Mouse (Mus musculus) kidney, postnatal 4 days (tissue): ENCODE results near the gene Pgpep1.

Experiments
- DNase-seq, 2 experiments: peaks; one replicate each; pipeline ENCODE4 v3.0.0; 2021; ENCODE audit warnings: mixed read lengths in 2 of 2

Gene Pgpep1

DNA sequence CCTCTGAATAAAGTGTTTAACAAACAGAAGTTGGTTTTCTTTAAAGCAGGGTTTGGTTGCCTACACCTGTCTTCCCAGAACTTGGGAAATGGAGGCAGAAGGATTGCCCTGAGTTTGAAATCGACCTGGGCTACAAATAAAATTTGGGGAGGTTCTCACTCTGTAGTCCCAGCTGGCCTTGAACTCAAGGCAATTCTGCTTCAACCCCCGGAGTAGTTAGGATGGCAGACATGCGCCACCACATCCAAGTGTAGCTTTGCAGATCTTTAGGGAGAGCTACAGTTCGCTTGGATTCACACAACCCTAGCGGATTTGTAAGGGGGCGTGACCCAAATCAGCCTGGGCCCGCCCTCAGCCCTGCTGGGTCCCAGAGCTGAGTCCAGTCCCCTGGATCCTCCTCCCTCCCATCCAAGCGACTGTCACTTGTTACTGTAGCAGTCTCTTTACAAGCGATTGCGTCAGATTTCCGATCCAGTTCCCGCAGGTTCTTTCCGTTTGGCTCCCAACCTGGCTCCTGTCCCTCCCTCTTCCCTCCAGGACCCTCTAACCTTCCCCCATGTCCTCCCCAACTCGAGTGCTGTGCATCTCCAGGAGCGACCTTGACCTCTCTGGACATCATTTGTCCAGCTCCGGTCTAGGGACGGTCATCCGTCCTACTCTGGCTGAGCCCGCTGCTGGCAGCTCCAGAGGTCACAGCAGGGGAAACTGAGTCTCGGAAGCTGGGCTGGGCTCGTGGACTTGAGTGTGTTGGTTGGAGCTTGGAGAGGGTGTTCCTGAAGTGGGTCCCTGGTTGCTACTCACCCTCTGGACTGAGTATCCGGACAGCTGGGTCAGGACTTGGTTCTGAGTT lies 29.4 kb downstream of the Pgpep1 start:
- peak; percentile 78 to 88 for DNase-seq

DNA sequence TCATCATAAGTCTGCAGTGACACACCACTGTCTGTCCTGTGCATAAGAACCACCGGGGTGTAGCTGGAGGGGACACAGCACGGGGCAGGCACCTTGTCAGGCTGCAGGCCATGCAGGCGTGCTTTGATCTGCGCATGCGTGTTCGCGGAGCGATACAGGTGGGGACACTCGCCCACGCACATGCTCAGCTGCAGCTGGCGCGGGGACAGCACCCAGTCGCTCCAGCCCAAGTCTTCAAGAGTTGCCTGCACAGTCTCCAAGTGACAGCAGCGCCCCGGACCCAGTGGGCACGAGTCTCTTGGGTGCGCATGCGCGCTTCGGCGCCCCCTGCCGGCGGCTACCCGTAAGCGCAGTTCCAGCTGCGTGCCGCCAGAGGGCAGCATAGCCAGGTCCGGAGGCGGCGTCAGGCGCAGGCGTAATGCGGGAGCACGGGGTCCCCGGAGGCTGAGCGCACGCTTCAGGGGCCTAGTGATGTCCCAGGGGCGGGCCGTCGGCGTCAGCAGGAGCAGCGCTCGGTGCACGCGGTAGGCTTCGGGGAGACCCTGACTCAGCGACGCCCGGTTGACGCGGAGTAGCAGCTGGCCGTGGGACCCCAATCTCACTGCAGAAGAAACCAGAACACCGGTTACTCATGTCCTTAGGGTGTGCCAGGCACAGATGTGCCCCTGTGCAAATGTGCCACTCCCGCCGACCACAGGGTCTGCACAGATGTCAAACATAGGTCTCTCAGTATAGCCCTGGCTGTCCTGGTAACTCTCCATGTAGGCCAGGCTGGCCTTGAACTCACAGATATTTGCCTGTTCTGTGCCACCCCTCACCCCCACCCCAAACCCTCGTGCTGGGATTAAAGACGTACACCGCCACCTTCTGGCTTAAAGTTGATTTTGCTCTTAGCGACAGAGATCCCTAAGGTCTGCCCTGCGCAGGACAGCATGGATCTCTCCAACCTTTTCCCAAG lies 30.3 kb downstream of the Pgpep1 start:
- DNase-seq = peak; percentile 87 to 93

DNA sequence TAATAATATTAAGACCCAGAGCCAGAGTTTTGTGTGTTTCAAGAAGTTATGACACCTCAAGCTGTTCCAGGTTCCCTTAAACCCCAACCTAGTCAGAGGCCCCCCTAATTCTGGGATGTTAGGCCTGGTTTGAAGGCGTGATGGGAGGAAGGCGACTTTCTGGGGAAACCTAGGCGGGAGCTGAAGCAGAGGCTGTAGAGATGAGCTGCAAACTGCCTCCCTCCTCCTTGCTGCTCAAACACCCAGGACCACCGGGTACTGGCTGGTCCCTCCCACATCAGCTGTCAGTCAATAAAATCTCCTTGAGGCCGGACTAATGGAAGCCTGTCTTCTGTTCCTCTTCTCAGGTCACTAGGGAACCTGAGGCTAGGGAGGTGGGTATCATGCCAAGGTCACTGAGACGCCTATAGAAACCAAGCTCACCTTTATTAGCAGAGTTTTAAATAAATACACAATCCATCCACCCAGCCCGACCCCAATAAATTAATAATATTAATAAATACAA lies 31.1 kb downstream of the Pgpep1 start:
- DNase-seq = no peak

DNA sequence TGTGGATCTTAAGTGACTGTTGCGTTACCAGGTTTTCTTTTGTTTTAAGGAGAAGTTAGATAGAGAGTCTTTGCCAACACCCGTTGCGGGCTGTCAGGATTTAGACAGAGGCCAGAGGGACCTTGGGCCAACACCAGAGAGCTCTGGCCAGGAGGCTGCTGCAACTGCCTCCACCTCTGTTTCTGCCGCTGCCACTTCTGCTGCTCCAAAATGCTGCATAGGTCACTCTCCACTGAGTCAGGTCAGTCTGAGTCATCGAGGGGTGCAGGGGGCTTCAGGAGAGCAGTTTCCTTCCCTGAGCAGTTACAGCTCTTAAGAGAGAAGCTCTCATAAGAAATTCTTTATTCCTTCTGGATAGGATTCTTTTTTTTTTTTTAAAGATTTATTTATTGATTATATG lies 33.1 kb downstream of the Pgpep1 start:
- no peak for DNase-seq

DNA sequence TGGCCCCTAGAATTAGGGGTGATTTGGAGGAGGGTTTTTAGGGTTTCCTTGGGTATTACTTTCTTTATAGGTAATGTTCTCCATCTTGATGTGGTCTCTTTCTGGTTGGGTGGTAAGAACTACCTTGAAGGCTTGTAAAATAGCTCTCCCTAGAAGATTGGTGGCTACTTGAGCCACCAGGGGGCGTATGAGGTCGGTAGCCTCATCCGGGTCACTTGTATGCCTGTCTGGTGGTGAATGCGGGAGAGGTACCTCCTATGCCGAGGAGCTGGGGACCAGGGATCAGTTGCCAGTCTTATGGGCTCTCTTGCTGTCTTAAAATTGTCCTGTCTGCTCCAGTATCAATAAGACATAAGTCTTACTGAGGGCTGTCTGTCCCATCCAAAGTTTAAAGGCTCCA lies 35.1 kb downstream of the Pgpep1 start:
- peak; percentile 80 to 83 for DNase-seq

DNA sequence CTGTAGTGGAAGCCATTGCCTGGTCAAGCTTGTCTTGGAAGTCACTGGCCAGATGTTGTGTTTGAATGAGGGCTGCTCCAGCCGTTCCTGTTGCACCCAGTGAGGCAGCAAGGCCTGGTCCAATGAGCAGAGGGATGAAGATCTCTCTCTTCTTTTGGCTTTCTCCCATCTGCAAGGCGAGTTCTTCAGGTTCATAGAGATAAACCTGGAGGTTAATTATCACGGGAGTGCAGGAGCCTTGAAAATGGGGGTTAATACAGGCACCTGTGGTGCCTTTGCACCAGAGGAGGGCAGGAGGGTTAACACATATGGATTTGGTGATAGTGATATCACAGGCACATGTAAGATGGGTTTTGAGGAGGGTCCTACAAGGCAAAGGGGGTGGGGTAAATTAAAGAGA lies 38.0 kb downstream of the Pgpep1 start:
- DNase-seq = no peak

DNA sequence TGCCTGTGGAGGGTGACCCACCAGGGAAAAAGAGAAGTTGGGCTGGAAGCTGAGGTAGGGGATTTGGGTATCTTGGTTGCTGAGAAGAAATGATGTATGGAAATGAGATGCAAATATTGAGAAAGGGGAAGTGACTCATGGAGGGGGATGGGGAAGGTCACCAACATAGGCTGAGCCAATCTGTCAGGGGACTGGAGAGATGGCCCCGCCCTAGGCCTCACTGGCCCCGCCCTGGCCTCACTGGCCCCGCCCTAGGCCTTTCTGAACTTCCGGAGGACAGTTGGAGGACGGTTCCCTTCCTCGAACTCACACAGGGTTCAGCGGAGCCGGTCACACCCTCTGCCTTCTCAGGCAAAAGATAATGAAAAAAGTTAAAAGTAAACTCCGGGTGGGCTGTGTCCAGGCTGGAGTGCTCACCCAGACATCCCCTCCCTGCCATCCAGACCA lies 41.3 kb downstream of the Pgpep1 start:
- DNase-seq = peak; percentile 65 to 79

DNA sequence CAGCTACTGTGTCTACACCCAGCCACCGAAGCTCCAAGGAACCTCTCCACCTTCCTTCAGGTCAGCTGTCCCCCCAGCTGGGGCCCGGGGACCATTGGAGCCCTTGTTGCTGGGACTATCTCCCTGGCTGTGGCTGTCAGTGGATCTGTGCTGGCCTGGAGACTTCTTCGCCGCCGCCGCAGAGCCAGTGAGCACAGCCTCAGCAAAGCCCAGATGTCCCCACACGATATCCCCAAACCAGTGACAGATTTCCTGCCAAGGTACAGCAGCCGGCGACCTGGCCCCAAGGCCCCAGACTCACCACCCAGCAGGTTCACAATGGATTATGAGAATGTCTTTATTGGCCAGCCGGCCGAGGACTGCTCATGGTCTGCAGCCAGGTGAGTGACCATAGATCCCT lies 42.2 kb downstream of the Pgpep1 start:
- DNase-seq = no peak

DNA sequence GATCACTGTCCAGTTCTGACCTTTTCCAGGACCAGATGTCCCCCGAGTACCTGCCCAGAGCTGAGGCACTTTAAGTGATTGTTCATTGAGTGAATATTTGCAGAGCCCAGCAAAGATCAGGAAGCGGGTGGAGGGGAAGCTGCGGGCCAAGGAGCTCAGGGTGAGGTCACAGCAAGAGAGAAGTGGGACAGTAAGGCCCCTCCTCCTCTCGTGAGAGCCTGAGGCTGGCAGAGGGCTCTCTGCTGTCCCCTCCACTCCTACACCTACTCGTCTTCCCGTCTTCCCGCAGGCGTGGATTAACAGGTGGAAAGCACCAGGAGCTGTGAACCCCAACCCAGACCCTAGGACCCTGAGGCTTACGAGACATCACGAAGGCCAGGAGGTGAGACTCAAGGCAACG lies 43.5 kb downstream of the Pgpep1 start:
- DNase-seq = no peak

DNA sequence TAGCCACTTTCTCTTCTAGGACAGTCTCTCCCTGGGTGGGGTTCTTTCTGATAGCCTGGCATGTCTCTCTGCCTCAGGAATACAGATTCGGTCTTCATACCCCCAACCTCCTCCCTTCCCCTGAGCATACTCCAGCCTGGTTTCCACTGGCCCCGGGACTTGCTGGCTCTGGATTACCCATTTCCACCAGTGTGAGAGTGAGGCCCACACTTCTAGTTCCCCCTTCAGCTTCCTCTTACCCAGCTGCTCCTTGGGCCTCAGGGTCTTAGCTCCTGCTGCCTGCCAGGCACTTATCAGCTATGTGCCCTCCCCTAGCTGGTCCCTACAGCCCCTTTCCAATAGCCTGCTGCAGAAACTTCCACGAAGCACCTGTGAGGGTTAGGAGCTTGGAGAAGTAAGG lies 44.3 kb downstream of the Pgpep1 start, which contains the start of gene Lrrc25:
TSS of gene Lrrc25 (plus strand) at position 262 of the 400 bp plus-strand sequence.
- DNase-seq = no peak

DNA sequence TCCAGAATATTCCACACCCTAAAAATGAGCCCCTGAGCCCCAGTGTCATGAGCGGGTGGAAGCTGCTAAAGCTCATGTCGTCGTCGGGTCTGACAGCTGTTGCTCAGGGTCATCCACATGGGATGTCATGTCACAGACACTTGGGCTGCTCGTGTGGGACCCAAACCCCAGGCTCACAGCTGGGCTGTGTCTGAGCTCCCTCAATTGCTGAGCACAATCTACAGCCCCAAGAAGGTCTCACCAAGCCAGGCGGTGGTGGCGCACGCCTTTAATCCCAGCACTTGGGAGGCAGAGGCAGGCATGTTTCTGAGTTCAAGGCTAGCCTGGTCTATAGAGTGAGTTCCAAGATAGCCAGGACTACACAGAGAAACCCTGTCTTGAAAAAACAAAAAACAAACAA lies 44.9 kb downstream of the Pgpep1 start:
- DNase-seq = no peak

DNA sequence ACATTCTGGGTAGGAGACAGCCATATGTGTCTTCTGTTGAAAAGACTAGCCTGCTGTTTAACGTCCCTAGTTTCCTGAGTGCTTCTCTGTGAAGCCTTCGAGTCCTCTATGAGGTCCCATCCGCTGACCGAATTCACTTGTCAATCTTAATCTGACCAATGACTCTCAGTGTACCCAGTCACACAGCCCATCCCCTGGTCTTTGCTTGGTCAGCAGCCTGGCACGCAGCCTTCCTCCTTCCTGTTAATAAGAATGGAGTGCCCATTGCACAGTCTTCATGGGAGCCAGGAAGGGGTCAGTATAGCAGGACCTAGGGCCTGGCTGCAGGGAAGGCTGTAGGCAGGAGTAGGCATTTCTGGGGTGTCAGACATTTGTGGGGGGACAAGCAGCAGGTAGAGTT lies 45.7 kb downstream of the Pgpep1 start:
- DNase-seq = no peak

DNA sequence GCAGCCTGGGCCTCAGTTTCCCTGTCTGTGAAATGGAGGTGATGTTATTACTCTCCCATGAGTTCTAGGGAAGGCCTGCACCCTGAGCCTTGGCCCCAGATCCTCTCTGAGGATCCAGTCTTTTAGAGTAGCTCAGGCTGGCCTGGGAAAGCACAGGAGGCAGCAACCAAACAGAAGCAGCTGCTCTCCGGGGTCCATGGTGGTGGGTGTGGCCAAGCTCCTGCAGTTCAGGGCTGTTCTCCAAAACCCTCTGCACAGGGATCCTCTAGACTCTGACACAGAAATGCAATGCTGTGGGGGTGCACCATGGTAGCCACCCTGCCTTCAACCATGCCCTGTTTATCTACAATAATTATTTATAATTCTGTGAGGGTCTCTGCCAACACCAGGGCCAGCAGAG lies 46.4 kb downstream of the Pgpep1 start:
- DNase-seq = no peak

DNA sequence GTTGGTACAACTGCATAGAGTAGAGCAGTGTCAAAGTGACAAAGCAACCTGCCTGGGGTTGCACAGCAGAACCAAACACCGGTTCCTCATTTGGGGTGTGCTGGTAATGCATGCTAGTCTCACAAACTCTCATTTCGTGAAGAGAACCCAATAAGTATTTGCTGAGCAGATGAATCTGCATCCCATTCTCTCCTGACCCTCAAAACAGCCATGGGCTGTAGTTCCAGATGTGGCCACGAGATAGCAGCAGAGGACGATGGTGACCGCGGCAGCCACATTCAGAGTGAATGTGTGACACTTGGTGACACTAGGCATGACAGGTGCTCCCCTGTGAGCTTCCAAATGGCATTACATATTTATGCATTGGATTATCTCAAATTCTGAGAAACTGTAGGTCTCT lies 48.3 kb downstream of the Pgpep1 start:
- peak; percentile 93 to 94 for DNase-seq

DNA sequence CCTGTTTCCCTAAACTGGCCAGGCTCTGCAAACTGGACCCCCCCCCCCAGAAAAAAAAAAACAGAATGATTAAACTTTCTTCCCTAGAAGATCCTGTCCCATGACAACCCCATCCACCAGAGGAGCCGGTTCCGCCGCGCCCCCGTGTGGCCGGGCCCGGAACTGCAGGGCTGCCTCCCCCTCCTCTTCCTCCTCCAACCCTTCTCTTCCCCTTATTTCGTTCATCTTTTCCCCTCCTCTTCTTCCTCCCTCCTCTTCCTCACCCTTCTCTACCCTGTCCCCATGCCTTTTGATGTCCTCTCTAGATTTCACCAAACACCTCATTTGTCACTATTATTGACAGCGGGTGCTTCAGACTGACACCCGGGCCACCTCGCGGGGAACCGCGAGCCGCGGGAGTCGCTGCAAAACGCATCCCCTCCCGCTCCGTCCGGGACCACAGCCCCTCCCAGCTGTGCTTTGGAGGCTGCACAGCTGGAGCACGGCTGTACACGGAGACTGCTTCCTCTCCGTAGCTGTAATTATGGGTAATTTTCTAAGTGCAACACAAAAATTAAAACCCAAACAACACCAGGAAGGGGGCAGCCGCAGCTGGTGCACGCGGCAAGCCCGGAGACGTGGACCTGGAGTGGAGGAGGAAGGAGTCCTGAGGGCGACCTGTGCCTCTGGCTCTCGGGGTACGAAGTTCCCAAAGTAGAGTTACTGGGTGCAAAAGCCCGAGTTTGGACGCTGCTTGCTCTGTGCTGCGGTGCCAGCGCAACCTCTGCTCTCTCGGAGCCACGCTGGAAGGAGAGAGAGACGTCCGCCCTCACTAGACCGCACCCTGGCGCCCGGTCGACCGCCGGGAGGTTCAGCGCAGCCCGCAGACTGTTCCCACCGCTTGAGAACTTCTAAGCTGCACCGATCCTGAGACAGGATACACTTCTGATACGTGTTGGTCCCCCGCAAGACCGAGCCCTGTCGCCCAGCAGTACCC lies 49.1 kb downstream of the Pgpep1 start:
- peak; percentile 92 for DNase-seq

DNA sequence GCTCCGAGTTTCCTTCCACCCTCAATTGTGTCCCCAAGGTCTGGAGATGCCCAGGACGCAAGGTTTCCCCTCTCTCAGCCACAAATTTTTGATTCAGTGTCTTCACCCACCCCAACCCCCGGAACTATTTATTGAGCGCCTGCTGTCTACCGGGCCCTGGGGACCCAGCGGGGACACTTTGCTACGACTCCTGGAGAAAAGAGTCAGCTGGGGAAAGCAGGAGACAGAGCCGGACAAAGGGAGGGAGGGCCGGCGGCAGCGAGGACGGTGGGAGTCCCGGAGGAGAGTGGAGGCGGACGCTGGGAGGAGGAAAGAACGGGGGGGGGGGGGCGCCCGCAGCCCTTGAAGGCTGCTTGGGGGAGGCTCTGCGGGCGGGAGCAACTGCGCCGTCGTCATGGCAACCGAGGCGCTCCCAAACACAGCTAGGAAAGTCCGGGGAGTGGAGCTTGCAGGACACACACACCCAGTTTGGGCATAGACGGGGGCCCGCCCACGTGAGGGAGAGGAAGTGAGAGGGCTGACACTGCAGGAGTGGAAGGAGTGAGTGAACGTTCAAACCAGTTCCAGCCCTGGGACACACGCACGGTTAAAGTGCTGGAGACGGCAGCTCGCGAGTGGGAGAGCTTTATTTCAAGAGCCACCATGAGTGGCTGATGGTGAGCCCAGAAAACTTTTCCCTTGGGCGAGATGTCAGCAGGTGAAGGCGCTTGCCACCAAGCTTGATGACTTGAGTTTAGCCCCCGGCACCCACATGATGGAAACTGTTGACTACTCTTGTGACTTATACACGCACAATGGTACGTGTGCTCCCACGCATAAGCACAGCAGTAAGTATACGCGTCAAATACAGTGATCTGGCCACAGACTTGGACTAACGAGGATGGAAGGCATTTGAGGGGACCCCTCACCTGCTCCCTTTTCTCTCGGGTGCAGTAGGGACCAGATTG lies 50.1 kb downstream of the Pgpep1 start:
- peak; percentile 92 to 96 for DNase-seq

DNA sequence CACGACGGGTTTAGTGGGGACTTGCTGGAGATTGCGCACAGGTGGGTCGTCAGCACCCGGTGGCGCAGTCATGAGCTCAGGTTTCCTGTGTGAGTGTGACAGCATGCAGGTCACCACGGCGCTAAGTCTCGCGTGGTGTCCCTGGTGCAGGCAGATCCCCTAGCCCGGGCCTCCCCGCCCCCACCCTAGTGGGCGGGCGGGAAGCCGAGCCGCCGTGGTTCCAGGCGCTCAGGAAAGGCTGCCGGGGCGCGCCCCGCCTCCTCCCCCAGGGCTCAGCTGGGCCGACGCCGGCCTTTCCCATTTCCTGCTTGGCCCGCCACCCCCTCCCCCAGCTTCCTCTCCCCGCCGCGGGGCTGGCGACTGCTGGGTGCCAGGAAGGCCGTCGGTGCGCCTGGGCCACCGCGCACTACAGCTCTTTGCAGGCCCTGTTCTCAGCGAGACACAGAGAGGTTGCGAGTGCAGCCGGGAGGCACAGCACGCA lies 50.8 kb downstream of the Pgpep1 start:
- DNase-seq = peak; percentile 94 to 97

DNA sequence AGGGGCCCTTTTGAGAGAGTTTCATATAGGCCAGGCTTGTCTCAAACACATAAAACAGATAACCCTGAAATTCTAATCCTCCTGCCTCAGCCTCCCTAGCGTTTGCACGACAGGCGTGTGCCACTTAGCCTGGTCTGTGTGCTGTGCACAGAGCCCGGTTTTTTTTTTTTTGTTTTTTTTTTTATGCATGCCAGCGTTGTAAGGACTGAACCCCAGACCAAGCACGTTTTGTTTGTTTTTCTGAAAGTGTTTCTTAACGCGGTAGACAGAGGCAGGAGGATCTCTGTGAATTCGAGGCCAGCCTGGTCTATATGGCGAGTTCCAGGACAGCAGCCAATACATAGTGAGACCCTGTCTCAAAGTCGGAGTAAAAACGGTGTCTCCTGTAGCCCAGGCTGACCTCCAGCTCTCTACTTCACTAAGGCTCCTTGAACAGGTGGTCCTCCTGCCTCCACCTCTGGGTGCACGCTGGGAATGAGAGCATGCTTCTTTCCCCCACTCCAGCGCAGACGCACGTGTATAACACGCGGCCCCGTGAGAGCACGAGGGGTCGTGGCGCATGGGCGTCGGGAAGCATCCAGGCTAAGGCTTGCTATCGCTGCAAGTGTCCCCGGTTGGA lies 51.3 kb downstream of the Pgpep1 start, which contains the start of gene Ssbp4:
TSS of gene Ssbp4 (minus strand) at position 124 of the 619 bp plus-strand sequence.
- DNase-seq = no peak

DNA sequence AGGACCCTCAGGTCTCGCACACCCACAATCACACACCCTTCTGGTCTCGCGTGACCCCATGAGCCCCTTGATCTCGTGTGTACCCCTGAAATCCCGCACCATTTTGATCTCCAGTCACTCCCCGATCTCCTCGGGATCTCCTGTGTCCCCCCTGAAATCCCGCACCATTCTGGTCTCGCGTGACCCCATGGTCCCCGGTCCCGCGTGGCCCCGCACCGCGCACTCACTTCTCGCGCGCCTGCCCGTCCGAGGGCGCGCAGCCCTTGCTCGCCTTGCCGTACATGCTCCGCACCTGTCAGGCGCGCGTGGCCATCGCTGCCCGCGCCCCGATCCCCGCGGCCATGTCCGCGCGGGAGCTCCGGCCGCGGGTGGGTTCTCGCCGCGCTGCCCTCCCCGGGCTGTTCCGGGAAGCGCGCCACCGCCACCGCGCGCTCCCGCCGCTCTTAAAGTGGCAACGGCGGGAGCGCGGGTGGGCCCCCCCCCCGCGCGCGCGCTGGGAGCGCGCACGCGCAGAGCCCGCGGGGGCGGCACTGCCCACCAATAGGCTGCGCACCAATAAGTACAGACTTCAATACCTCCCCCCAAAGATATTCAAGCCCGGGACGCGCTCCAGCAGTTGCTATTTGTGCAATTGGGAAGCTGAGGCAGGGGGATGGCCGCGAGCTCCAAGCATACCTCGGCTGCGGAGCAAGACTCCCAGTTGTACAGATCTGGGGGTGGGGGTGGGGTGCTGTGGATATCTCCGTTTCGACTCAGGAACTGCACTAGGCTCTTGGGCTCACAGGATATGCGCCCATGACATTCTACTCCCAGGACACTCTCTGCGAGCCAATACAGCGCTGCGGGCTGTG lies 52.1 kb downstream of the Pgpep1 start:
- DNase-seq = peak; percentile 64 to 79
